Mouse (Mus musculus): ENCODE measurements around the gene Hist2h2aa2. TPM values are rescaled to one million over a fixed set of nuclear protein-coding genes. Genes with fewer than 3 reads are reported as not detected.
"Not testable (repeated sequence)": the region's sequence is repeated elsewhere in the genome, so short reads cannot be mapped to it uniquely, and the experiment has no call there.

Hist2h2aa2 gene
- total and polyA plus RNA-seq, 3 experiments, result 18.4 to 11,232 TPM; not detected in 1

DNA sequence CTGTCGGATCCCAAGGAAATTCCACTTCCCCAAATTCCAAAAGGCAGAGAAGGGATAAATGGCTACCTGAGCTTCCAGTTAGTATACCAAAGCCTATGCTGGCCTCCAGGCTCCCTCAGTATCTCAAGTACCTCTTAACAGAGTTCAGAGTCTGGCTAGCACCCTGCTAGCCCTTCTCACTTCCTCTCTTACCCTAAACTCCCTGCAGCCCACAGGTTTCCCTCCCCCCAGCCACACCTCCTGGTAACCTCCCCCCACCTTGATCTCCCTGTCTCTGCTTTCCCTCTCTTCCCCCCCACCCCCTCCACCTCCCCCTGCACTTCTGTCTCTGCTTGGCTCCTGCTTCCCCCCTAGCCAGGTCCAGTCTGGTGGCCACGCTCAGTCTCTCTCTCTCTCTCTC is 40.3 kb downstream of the Hist2h2aa2 start:
- Histone ChIP-seq H3K4me3 (ENCODE audit: control insufficient read depth in 1 of 2, insufficient read depth in 1 of 2, low read depth in 2 of 2, low read length in 2 of 2) (peak overlapping the region in 1 of 2 experiments; percentile 29; a peak in 1 of 4 replicates), H3K9me3 (replicated peaks; ENCODE audit: insufficient read depth, low read length) (no peaks in the 10 kb centered on the region)

DNA sequence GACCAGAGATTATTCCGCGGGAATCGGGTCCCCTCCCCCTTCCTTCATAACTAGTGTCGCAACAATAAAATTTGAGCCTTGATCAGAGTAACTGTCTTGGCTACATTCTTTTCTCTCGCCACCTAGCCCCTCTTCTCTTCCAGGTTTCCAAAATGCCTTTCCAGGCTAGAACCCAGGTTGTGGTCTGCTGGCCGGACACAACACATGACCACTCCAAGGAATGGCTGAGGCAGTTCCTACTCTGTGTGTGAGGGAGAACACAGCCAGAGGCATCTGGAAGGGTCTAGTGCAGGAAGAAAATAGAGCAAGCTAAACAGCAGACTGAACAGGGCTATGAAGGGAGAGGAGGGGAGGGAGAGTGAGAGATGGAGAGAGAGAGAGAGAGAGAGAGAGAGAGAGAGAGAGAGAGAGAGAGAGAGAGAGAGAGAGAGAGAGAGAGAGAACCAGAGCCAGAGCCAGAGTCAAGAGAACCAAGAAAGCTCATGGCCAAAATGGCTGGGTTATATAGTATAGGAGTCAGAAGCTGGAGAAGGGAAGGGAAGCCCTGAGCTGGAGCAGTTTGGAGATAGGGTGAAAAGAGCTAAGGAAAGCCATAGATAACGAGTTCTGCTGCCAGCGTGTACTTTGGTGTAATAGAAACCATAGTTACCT is 41.4 kb downstream of the Hist2h2aa2 start:
- H3K4me1 ChIP-seq (ENCODE audit: control insufficient read depth in 1 of 2, insufficient read depth in 2 of 2, low read length in 2 of 2), result peaks cover 12 to 22% of the 10 kb centered on the region in 2 experiments
- TF ChIP-seq ELF1 (IDR thresholded peaks at IDR 0.05; ENCODE audit: low read depth, low read length) (0 out of 2 replicates have a peak, but pooled peaks have one; percentile 3), MAX (IDR thresholded peaks at IDR 0.05; ENCODE audit: low read length) (peak; percentile 1; the same call in 1 of the 2 replicates), SIN3A (IDR thresholded peaks at IDR 0.05; ENCODE audit: low read length) (0 out of 2 replicates have a peak, but pooled peaks have one; percentile 35), EP300 (IDR thresholded peaks at IDR 0.05; ENCODE audit: low read depth in 1 of 2, low read length in 2 of 2) (peak in 1 of 2 experiments; percentile 39; a peak in 1 of 4 replicates), POLR2A (IDR thresholded peaks at IDR 0.05; ENCODE audit: control insufficient read depth in 1 of 2, insufficient read depth in 1 of 2, low read depth in 1 of 2, low read length in 2 of 2, poor library complexity in 1 of 2) (peak; percentile 47 to 59; a peak in 1 of 4 replicates), MXI1 (IDR thresholded peaks at IDR 0.05; ENCODE audit: low read depth, low read length) (peak; percentile 80), TCF12 (IDR thresholded peaks at IDR 0.05; ENCODE audit: low read depth, low read length) (0 out of 2 replicates have a peak, but pooled peaks have one; percentile 21), GATA1 (IDR thresholded peaks at IDR 0.05; ENCODE audit: low read depth, low read length) (peak; percentile 43; the same call in 1 of the 2 replicates), JUND (IDR thresholded peaks at IDR 0.05; ENCODE audit: low read depth, low read length) (peak; percentile 93), TBP (IDR thresholded peaks at IDR 0.05; ENCODE audit: low read depth, low read length) (0 out of 2 replicates have a peak, but pooled peaks have one; percentile 8), BHLHE40 (IDR thresholded peaks at IDR 0.05; ENCODE audit: borderline replicate concordance, low read depth, low read length) (peak; percentile 5; the same call in 1 of the 2 replicates), MYC (IDR thresholded peaks at IDR 0.05; ENCODE audit: low read depth, low read length) (0 out of 2 replicates have a peak, but pooled peaks have one; percentile 6), ETS1 (IDR thresholded peaks at IDR 0.05; ENCODE audit: low read depth, low read length) (peak; percentile 4; the same call in 1 of the 2 replicates)
- H3K9me3 ChIP-seq (replicated peaks; ENCODE audit: insufficient read depth, low read length); H3K79me2 ChIP-seq (ENCODE audit: control insufficient read depth, insufficient read depth, low read length, poor library complexity); H3K27me3 ChIP-seq (ENCODE audit: control insufficient read depth in 1 of 2, insufficient read depth in 2 of 2, low read length in 2 of 2): not testable (repeated sequence)
- H3K36me3 ChIP-seq (ENCODE audit: control insufficient read depth in 1 of 2, insufficient read depth in 2 of 2, low read length in 2 of 2), result peaks cover 0 to 16% of the 10 kb centered on the region in 2 experiments; a peak in 2 of 4 replicates
- H3K4me3 ChIP-seq (ENCODE audit: control insufficient read depth in 1 of 2, insufficient read depth in 1 of 2, low read depth in 2 of 2, low read length in 2 of 2), result peak overlapping the region; percentile 26 to 46
- H3K27ac ChIP-seq (ENCODE audit: control insufficient read depth, low read depth, low read length), result peak overlapping the region; percentile 48
- DNase-seq (ENCODE audit: low read depth, low spot score), result peak; percentile 67
- peak overlapping the region; percentile 61 for H3K9ac ChIP-seq (ENCODE audit: control insufficient read depth, low read depth, low read length, poor library complexity, severe bottlenecking)

More for the DNA sequence above, 40.3 kb downstream of the Hist2h2aa2 start:
- DNase-seq (ENCODE audit: low read depth, low spot score), result peak; percentile 82
- H3K4me1 ChIP-seq (ENCODE audit: control insufficient read depth in 1 of 2, insufficient read depth in 2 of 2, low read length in 2 of 2), result peaks cover 12 to 22% of the 10 kb centered on the region in 2 experiments
- no peaks in the 10 kb centered on the region for H3K27me3 ChIP-seq (ENCODE audit: control insufficient read depth in 1 of 2, insufficient read depth in 2 of 2, low read length in 2 of 2)
- peaks cover 0 to 16% of the 10 kb centered on the region in 2 experiments; a peak in 2 of 4 replicates for H3K36me3 ChIP-seq (ENCODE audit: control insufficient read depth in 1 of 2, insufficient read depth in 2 of 2, low read length in 2 of 2)
- TF ChIP-seq CHD1 (IDR thresholded peaks at IDR 0.05; ENCODE audit: low read depth, low read length) (no peak), ETS1 (IDR thresholded peaks at IDR 0.05; ENCODE audit: low read depth, low read length) (0 out of 2 replicates have a peak, but pooled peaks have one; percentile 8), NELFE (IDR thresholded peaks at IDR 0.05; ENCODE audit: low read depth, low read length) (peak; percentile 30; the same call in 1 of the 2 replicates), GATA1 (IDR thresholded peaks at IDR 0.05; ENCODE audit: low read depth, low read length) (0 out of 2 replicates have a peak, but pooled peaks have one; percentile 22), MAZ (IDR thresholded peaks at IDR 0.05; ENCODE audit: low read depth, low read length) (peak; percentile 41; the same call in 1 of the 2 replicates), RCOR1 (IDR thresholded peaks at IDR 0.05; ENCODE audit: low read depth, low read length) (no peak), EP300 (IDR thresholded peaks at IDR 0.05; ENCODE audit: low read depth in 1 of 2, low read length in 2 of 2) (peak in 1 of 2 experiments; percentile 23; a peak in 2 of 4 replicates)
- peaks cover 9% of the 10 kb centered on the region; the same call in 1 of the 2 replicates for H3K79me2 ChIP-seq (ENCODE audit: control insufficient read depth, insufficient read depth, low read length, poor library complexity)
- H3K9ac ChIP-seq (ENCODE audit: control insufficient read depth, low read depth, low read length, poor library complexity, severe bottlenecking), result peak overlapping the region; percentile 61
- H3K27ac ChIP-seq (ENCODE audit: control insufficient read depth, low read depth, low read length), result no peak overlapping the region

All from MEL (cell line).